Mouse (Mus musculus): Measurements from ENCODE around the gene Plekhg3. TPM values are rescaled to one million over a fixed set of nuclear protein-coding genes. Genes with fewer than 3 reads are reported as not detected.

The Plekhg3 gene
- polyA plus RNA-seq, 1 experiment from 2014 or later = 4.3 TPM

DNA sequence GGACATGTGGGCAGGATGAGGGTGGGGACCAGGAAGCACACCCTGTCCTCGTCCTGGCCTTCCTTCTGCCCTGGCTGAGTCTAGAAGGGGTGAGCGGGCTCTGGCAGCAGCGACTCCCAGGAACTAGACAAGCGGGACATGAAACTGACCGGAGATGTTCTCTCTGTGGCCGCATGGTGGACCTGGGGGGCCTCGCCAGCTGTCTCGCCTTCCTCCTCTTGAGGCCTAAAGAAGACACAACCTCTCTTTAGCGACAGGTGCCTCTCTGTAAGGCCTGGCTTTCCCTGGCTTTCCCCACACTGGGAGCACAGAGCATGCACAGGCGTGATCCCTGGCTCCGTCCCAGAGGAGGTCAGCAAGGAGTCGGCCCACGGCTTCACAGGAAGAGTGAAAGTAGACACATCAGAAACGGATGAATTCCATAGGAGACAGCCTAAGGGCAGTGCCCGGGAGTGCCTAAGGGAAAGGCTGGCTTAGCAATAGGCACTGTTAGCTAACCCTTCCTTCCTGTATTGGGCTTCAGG, 66.9 kb downstream of the Plekhg3 start:
- no peak overlapping the region for H3K4me2 ChIP-seq (ENCODE audit: low read depth, severe bottlenecking)
- no peak overlapping the region for H3K9ac ChIP-seq (ENCODE audit: low read length)
- WGBS = 79% methylated on average over 15 of the region's 15 CpGs
- H3K36me3 ChIP-seq (ENCODE audit: control insufficient read depth, insufficient read depth, low read length) = no peaks in the 10 kb centered on the region
- no peak for DNase-seq (ENCODE audit: low spot score)
- no peak for ATAC-seq (ENCODE audit: insufficient number of reproducible peaks, low FRiP score, low TSS enrichment, low read depth)
- no peaks in the 10 kb centered on the region for H3K27me3 ChIP-seq (ENCODE audit: control insufficient read depth, insufficient read depth, low read length)
- H3K9me3 ChIP-seq (ENCODE audit: control insufficient read depth, low read length) = no peaks in the 10 kb centered on the region
- no peaks in the 10 kb centered on the region for H3K4me1 ChIP-seq (ENCODE audit: control insufficient read depth, insufficient read depth, low read length)
- H3K4me3 ChIP-seq (ENCODE audit: low read depth, low read length) = no peak overlapping the region
- no peak overlapping the region for H3K27ac ChIP-seq (replicated peaks; ENCODE audit: low read depth, low read length)

GRCm38 (mm10) chr12:76598196-76598928, 67.7 kb downstream of the Plekhg3 start:
- Histone ChIP-seq H3K36me3 (ENCODE audit: control insufficient read depth, insufficient read depth, low read length) (no peaks in the 10 kb centered on the region), H3K4me2 (ENCODE audit: low read depth, severe bottlenecking) (no peak overlapping the region), H3K9me3 (ENCODE audit: control insufficient read depth, low read length) (no peaks in the 10 kb centered on the region), H3K27ac (replicated peaks; ENCODE audit: low read depth, low read length) (no peak overlapping the region), H3K9ac (ENCODE audit: low read length) (no peak overlapping the region), H3K4me3 (ENCODE audit: low read depth, low read length) (no peak overlapping the region), H3K4me1 (ENCODE audit: control insufficient read depth, insufficient read depth, low read length) (no peaks in the 10 kb centered on the region), H3K27me3 (ENCODE audit: control insufficient read depth, insufficient read depth, low read length) (no peaks in the 10 kb centered on the region)
- WGBS = 76% methylated on average over 24 of the region's 24 CpGs
- no peak for DNase-seq (ENCODE audit: low spot score)
- no peak for ATAC-seq (ENCODE audit: insufficient number of reproducible peaks, low FRiP score, low TSS enrichment, low read depth)

- WGBS = 87% methylated on average over 9 of the region's 9 CpGs
These were observed 73.1 kb downstream of the Plekhg3 start for GRCm38 (mm10) chr12:76603779-76604178.

DNA sequence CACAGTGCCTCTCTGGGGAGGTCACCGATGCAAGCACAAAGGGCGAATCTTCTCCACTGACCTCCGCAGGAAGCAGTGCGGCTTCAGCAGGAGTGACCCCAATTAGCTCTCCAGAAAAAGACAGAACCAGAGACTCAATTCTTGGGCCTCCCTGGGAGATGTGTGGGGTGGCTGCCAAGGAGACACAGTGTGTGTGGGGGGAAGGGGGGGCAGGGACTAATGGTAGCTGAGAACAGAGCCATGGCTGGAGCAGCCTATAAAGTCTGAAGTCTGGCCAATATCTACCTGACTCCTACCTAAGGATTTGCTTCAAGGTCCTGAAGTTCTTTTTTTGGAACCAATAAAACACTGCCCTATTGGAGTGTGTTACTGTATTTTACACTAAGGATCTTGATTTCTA, 73.9 kb downstream of the Plekhg3 start:
- no peak for ATAC-seq (ENCODE audit: insufficient number of reproducible peaks, low FRiP score, low TSS enrichment, low read depth)
- Histone ChIP-seq H3K4me2 (ENCODE audit: low read depth, severe bottlenecking) (no peak overlapping the region), H3K4me1 (ENCODE audit: control insufficient read depth, insufficient read depth, low read length) (no peaks in the 10 kb centered on the region), H3K9ac (ENCODE audit: low read length) (no peak overlapping the region), H3K36me3 (ENCODE audit: control insufficient read depth, insufficient read depth, low read length) (no peaks in the 10 kb centered on the region), H3K9me3 (ENCODE audit: control insufficient read depth, low read length) (no peaks in the 10 kb centered on the region), H3K27me3 (ENCODE audit: control insufficient read depth, insufficient read depth, low read length) (no peaks in the 10 kb centered on the region), H3K4me3 (ENCODE audit: low read depth, low read length) (no peak overlapping the region), H3K27ac (replicated peaks; ENCODE audit: low read depth, low read length) (no peak overlapping the region)
- 64% methylated on average over 4 of the region's 4 CpGs for WGBS
- no peak for DNase-seq (ENCODE audit: low spot score)

More at GRCm38 (mm10) chr12:76603779-76604178, 73.1 kb downstream of the Plekhg3 start:
- Histone ChIP-seq H3K36me3 (ENCODE audit: control insufficient read depth, insufficient read depth, low read length) (no peaks in the 10 kb centered on the region), H3K9ac (ENCODE audit: low read length) (no peak overlapping the region), H3K27ac (replicated peaks; ENCODE audit: low read depth, low read length) (no peak overlapping the region), H3K9me3 (ENCODE audit: control insufficient read depth, low read length) (no peaks in the 10 kb centered on the region), H3K4me3 (ENCODE audit: low read depth, low read length) (no peak overlapping the region), H3K4me2 (ENCODE audit: low read depth, severe bottlenecking) (no peak overlapping the region), H3K27me3 (ENCODE audit: control insufficient read depth, insufficient read depth, low read length) (no peaks in the 10 kb centered on the region), H3K4me1 (ENCODE audit: control insufficient read depth, insufficient read depth, low read length) (no peaks in the 10 kb centered on the region)
- ATAC-seq (ENCODE audit: insufficient number of reproducible peaks, low FRiP score, low TSS enrichment, low read depth) (no peak), DNase-seq (ENCODE audit: low spot score) (no peak)

DNA sequence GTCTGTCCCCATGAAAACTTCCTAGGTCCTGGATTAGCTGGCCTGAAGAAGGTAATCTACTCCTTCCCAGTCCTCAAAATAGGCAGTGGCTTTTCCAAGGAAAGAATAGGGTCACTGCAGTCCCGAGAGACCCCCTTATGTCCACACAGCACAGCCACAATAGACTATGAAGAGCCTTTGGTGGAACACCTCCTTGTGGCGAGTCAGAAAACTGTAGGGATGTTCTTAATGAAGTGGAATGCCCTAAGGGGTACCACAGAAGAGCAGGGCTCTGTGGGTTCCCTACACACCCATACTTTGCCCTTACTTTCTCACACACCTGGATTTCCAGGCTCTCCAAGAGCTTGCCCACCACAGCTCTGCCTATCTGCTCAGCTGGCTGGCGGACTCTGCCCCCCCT, 75.1 kb downstream of the Plekhg3 start:
- DNase-seq (ENCODE audit: low spot score) = no peak
- H3K36me3 ChIP-seq (ENCODE audit: control insufficient read depth, insufficient read depth, low read length) = no peaks in the 10 kb centered on the region
- no peak for ATAC-seq (ENCODE audit: insufficient number of reproducible peaks, low FRiP score, low TSS enrichment, low read depth)
- no peaks in the 10 kb centered on the region for H3K9me3 ChIP-seq (ENCODE audit: control insufficient read depth, low read length)
- no peaks in the 10 kb centered on the region for H3K27me3 ChIP-seq (ENCODE audit: control insufficient read depth, insufficient read depth, low read length)
- no peak overlapping the region for H3K9ac ChIP-seq (ENCODE audit: low read length)
- H3K4me2 ChIP-seq (ENCODE audit: low read depth, severe bottlenecking) = no peak overlapping the region
- 52% methylated on average over 3 of the region's 3 CpGs for WGBS
- no peaks in the 10 kb centered on the region for H3K4me1 ChIP-seq (ENCODE audit: control insufficient read depth, insufficient read depth, low read length)
- H3K27ac ChIP-seq (replicated peaks; ENCODE audit: low read depth, low read length) = no peak overlapping the region
- no peak overlapping the region for H3K4me3 ChIP-seq (ENCODE audit: low read depth, low read length)

GRCm38 (mm10) chr12:76608241-76608640, 77.5 kb downstream of the Plekhg3 start:
- Histone ChIP-seq H3K27me3 (ENCODE audit: control insufficient read depth, insufficient read depth, low read length) (no peaks in the 10 kb centered on the region), H3K9me3 (ENCODE audit: control insufficient read depth, low read length) (no peaks in the 10 kb centered on the region), H3K27ac (replicated peaks; ENCODE audit: low read depth, low read length) (no peak overlapping the region), H3K4me3 (ENCODE audit: low read depth, low read length) (no peak overlapping the region), H3K36me3 (ENCODE audit: control insufficient read depth, insufficient read depth, low read length) (no peaks in the 10 kb centered on the region), H3K4me1 (ENCODE audit: control insufficient read depth, insufficient read depth, low read length) (no peaks in the 10 kb centered on the region), H3K9ac (ENCODE audit: low read length) (no peak overlapping the region), H3K4me2 (ENCODE audit: low read depth, severe bottlenecking) (no peak overlapping the region)
- DNase-seq (ENCODE audit: low spot score) (no peak), ATAC-seq (ENCODE audit: insufficient number of reproducible peaks, low FRiP score, low TSS enrichment, low read depth) (no peak)
- WGBS = 90% methylated on average over 11 of the region's 11 CpGs

DNA sequence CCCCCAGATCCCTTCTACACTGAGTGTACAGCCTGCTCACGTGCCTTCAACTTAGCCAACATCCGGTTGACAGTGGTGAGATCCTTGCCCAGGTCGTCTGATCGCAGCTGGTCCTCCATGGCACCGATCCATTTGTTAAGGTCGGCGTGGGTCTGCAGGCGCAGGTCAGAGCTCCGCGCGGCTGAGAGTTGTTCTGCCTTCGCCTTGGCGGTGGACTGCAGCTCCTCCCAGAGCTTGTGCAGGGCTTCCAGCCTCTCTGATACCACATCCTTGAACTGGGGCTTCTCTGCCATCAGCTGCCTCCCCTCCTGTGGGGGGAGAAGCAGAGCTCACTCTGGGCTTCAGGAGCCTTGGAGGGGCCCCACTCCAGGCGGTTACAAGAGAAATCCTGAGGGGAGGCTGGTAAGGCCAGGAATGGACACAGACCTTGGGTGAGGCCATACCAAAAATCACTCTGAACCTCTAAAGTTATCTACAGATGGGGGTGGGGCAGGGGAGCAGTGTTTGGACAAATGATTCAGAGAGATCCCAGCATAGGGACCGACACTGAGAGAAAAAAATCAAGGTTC, 78.4 kb downstream of the Plekhg3 start:
- Histone ChIP-seq H3K9ac (ENCODE audit: low read length) (no peak overlapping the region), H3K4me3 (ENCODE audit: low read depth, low read length) (no peak overlapping the region), H3K36me3 (ENCODE audit: control insufficient read depth, insufficient read depth, low read length) (no peaks in the 10 kb centered on the region), H3K4me2 (ENCODE audit: low read depth, severe bottlenecking) (no peak overlapping the region), H3K4me1 (ENCODE audit: control insufficient read depth, insufficient read depth, low read length) (no peaks in the 10 kb centered on the region), H3K27ac (replicated peaks; ENCODE audit: low read depth, low read length) (no peak overlapping the region), H3K9me3 (ENCODE audit: control insufficient read depth, low read length) (no peaks in the 10 kb centered on the region), H3K27me3 (ENCODE audit: control insufficient read depth, insufficient read depth, low read length) (no peaks in the 10 kb centered on the region)
- DNase-seq (ENCODE audit: low spot score) (no peak), ATAC-seq (ENCODE audit: insufficient number of reproducible peaks, low FRiP score, low TSS enrichment, low read depth) (no peak)
- WGBS = 71% methylated on average over 15 of the region's 15 CpGs

GRCm38 (mm10) chr12:76612621-76613020, 81.9 kb downstream of the Plekhg3 start:
- no peak for ATAC-seq (ENCODE audit: insufficient number of reproducible peaks, low FRiP score, low TSS enrichment, low read depth)
- Histone ChIP-seq H3K4me2 (ENCODE audit: low read depth, severe bottlenecking) (no peak overlapping the region), H3K9ac (ENCODE audit: low read length) (no peak overlapping the region), H3K4me3 (ENCODE audit: low read depth, low read length) (no peak overlapping the region), H3K9me3 (ENCODE audit: control insufficient read depth, low read length) (no peaks in the 10 kb centered on the region), H3K27me3 (ENCODE audit: control insufficient read depth, insufficient read depth, low read length) (no peaks in the 10 kb centered on the region), H3K36me3 (ENCODE audit: control insufficient read depth, insufficient read depth, low read length) (no peaks in the 10 kb centered on the region), H3K27ac (replicated peaks; ENCODE audit: low read depth, low read length) (no peak overlapping the region), H3K4me1 (ENCODE audit: control insufficient read depth, insufficient read depth, low read length) (no peaks in the 10 kb centered on the region)
- WGBS = 77% methylated on average over 12 of the region's 12 CpGs
- no peak for DNase-seq (ENCODE audit: low spot score)

All from limb, embryonic 11.5 days (tissue).